Mouse (Mus musculus) midbrain, embryonic 12.5 days (tissue): ENCODE measurements around the gene Akap13. TPM values are rescaled to one million over a fixed set of nuclear protein-coding genes. Genes with fewer than 3 reads are reported as not detected.
A peak's percentile ranks its signal among the peaks of the same experiment; 100 is the strongest.
"Not testable (repeated sequence)": the region's sequence is repeated elsewhere in the genome, so short reads cannot be mapped to it uniquely, and the experiment has no call there.

ENCODE experiments used
- ATAC-seq: fragments of 200-750 bp; cut with Nextera tagmentation; 2 replicates; pipeline ENCODE4 v1.8.0; 2017; ENCODE audit warnings: low read depth, moderate TSS enrichment, moderate library complexity; ENCODE audit not compliant: low FRiP score
- H3K27ac ChIP-seq: fragments of 300-500 bp; sonication (generic); replicated peaks from 2 replicates; pipeline ENCODE4 v1.5.1; 2016; ENCODE audit warnings: mild to moderate bottlenecking
- H3K27me3 ChIP-seq: fragments of 300-500 bp; sonication (generic); 2 replicates; pipeline ENCODE4 v1.6.1; 2016; ENCODE audit warnings: mild to moderate bottlenecking
- H3K36me3 ChIP-seq: fragments of 300-500 bp; sonication (generic); 2 replicates; pipeline ENCODE4 v1.6.1; 2016
- H3K4me1 ChIP-seq: fragments of 300-500 bp; sonication (generic); 2 replicates; pipeline ENCODE4 v1.6.1; 2016
- H3K4me2 ChIP-seq: fragments of 300-500 bp; sonication (generic); replicated peaks from 2 replicates; pipeline ENCODE4 v1.6.1; 2016; ENCODE audit warnings: mild to moderate bottlenecking, moderate library complexity
- H3K4me3 ChIP-seq: fragments of 300-500 bp; sonication (generic); 2 replicates; pipeline ENCODE4 v1.5.1; 2016; ENCODE audit warnings: mild to moderate bottlenecking
- H3K9ac ChIP-seq: fragments of 300-500 bp; sonication (generic); replicated peaks from 2 replicates; pipeline ENCODE4 v1.6.1; 2016; ENCODE audit warnings: mild to moderate bottlenecking, moderate library complexity
- H3K9me3 ChIP-seq: fragments of 300-500 bp; sonication (generic); 2 replicates; pipeline ENCODE4 v1.6.1; 2016; ENCODE audit warnings: mild to moderate bottlenecking
- WGBS: fragments of 180-500 bp; shearing (Covaris S2); methylation state at CpG from one replicate; pipeline ENCODE4 v1.1.7; 2016; 5-methylcytosine and 5-hydroxymethylcytosine counted together
- microRNA-seq: library from miRNA; unstranded; fragments of <30 nt; microRNA quantifications from one replicate; pipeline ENCODE4, GENCODE M21; 2017
- polyA plus RNA-seq: library from polyadenylated mRNA; unstranded; fragments of >200 nt; fragmentation: Nextera tagmentation; extraction: Ambion mirVana; gene quantifications from 2 replicates; pipeline ENCODE4 v1.2.1, GENCODE M21; 2016

Gene Akap13
- polyA plus RNA-seq, 1 experiment from 2014 or later = 32.9 TPM

- H3K27me3 ChIP-seq, ATAC-seq, H3K4me2 ChIP-seq, H3K36me3 ChIP-seq, H3K9me3 ChIP-seq, H3K27ac ChIP-seq, H3K9ac ChIP-seq, H3K4me3 ChIP-seq, H3K4me1 ChIP-seq: not testable (repeated sequence)
- WGBS = 88% methylated on average over 13 of the region's 13 CpGs
These were observed 335.9 kb downstream of the Akap13 start for GRCm38 (mm10) chr7:75791092-75791837.

GRCm38 (mm10) chr7:75793091-75793490 lies 337.8 kb downstream of the Akap13 start:
- H3K27me3 ChIP-seq = no peaks in the 10 kb centered on the region
- peaks cover 3% of the 10 kb centered on the region; the same call in 1 of the 2 replicates for H3K4me1 ChIP-seq
- H3K4me3 ChIP-seq = no peak overlapping the region
- no peak overlapping the region for H3K4me2 ChIP-seq
- H3K9me3 ChIP-seq = no peaks in the 10 kb centered on the region
- H3K9ac ChIP-seq = no peak overlapping the region
- no peaks in the 10 kb centered on the region for H3K36me3 ChIP-seq
- no peak for ATAC-seq
- WGBS = 58% methylated on average over 2 of the region's 2 CpGs
- no peak overlapping the region for H3K27ac ChIP-seq

- H3K9ac ChIP-seq = no peak overlapping the region
- no peak overlapping the region for H3K4me2 ChIP-seq
- H3K36me3 ChIP-seq = no peaks in the 10 kb centered on the region
- no peak overlapping the region for H3K4me3 ChIP-seq
- no peaks in the 10 kb centered on the region for H3K9me3 ChIP-seq
- no peak for ATAC-seq
- no peak overlapping the region for H3K27ac ChIP-seq
- no peaks in the 10 kb centered on the region for H3K27me3 ChIP-seq
- 69% methylated on average over 3 of the region's 3 CpGs for WGBS
- H3K4me1 ChIP-seq = peaks cover 3% of the 10 kb centered on the region; the same call in 1 of the 2 replicates
These were observed 338.5 kb downstream of the Akap13 start for GRCm38 (mm10) chr7:75793654-75794335.

DNA sequence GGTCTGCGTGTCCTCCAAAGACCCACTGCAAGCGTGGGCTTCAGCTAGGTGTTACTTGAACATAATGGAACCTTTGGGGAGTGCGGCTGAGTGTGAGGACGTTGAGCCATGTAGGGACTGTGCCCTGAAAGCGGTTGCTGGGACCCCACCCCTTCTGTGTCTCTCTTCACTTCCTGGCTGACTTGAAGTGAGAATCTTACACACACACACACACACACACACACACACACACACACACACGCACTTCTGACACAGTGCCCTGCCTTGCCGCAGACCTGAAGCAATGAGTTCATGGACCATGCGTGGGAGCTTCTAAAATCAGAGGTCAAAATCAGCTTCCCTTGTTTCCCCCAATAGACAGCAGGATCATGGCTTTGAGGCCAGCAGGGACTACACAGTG lies 339.8 kb downstream of the Akap13 start:
- no peak for ATAC-seq
- peaks cover 3% of the 10 kb centered on the region; the same call in 1 of the 2 replicates for H3K4me1 ChIP-seq
- H3K27me3 ChIP-seq = no peaks in the 10 kb centered on the region
- H3K4me3 ChIP-seq = no peak overlapping the region
- WGBS = 95% methylated on average over 8 of the region's 8 CpGs
- H3K36me3 ChIP-seq = no peaks in the 10 kb centered on the region
- H3K4me2 ChIP-seq = no peak overlapping the region
- no peak overlapping the region for H3K9ac ChIP-seq
- H3K27ac ChIP-seq = no peak overlapping the region
- no peaks in the 10 kb centered on the region for H3K9me3 ChIP-seq

GRCm38 (mm10) chr7:75796474-75796873 lies 341.1 kb downstream of the Akap13 start:
- peaks cover 3% of the 10 kb centered on the region; the same call in 1 of the 2 replicates for H3K4me1 ChIP-seq
- H3K9me3 ChIP-seq = no peaks in the 10 kb centered on the region
- ATAC-seq = peak; percentile 41; the same call in 1 of the 2 replicates
- WGBS = 40% methylated on average over 9 of the region's 9 CpGs
- no peak overlapping the region for H3K4me3 ChIP-seq
- H3K9ac ChIP-seq = no peak overlapping the region
- no peak overlapping the region for H3K4me2 ChIP-seq
- H3K36me3 ChIP-seq = no peaks in the 10 kb centered on the region
- no peak overlapping the region for H3K27ac ChIP-seq
- H3K27me3 ChIP-seq = no peaks in the 10 kb centered on the region

GRCm38 (mm10) chr7:75800530-75800929 lies 345.2 kb downstream of the Akap13 start:
- no peaks in the 10 kb centered on the region for H3K36me3 ChIP-seq
- peaks cover 3% of the 10 kb centered on the region; the same call in 1 of the 2 replicates for H3K4me1 ChIP-seq
- WGBS = 80% methylated on average over 4 of the region's 4 CpGs
- ATAC-seq = no peak
- no peak overlapping the region for H3K27ac ChIP-seq
- H3K4me2 ChIP-seq = no peak overlapping the region
- no peak overlapping the region for H3K4me3 ChIP-seq
- H3K27me3 ChIP-seq = no peaks in the 10 kb centered on the region
- H3K9ac ChIP-seq = no peak overlapping the region
- no peaks in the 10 kb centered on the region for H3K9me3 ChIP-seq

DNA sequence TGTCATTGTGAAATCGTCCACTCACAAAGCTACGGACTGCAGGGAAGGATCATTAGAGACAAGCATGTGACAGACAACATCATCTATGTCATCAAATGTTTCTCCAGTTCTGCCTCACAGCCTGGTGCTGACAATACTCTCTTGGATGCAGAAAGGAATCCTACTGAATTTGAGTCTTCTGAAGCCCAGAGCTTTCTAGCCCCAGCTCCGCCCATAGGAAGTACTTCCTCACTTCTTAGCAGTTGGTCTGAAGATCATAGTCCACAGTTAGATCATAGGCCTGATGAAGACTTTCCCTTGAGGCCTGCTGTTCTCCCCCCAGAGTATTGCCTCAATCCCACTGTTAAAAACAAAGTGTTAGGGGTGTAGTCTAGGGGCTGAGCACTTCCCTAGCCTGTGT lies 345.7 kb downstream of the Akap13 start:
- 93% methylated on average over 3 of the region's 3 CpGs for WGBS
- Histone ChIP-seq H3K4me3 (no peak overlapping the region), H3K9me3 (no peaks in the 10 kb centered on the region), H3K4me2 (no peak overlapping the region), H3K36me3 (no peaks in the 10 kb centered on the region), H3K27me3 (no peaks in the 10 kb centered on the region), H3K27ac (no peak overlapping the region), H3K4me1 (peaks cover 3% of the 10 kb centered on the region; the same call in 1 of the 2 replicates), H3K9ac (no peak overlapping the region)
- no peak for ATAC-seq

GRCm38 (mm10) chr7:75801621-75802358 lies 346.5 kb downstream of the Akap13 start:
- no peak for ATAC-seq
- no peak overlapping the region for H3K27ac ChIP-seq
- no peaks in the 10 kb centered on the region for H3K9me3 ChIP-seq
- H3K9ac ChIP-seq = no peak overlapping the region
- no peak overlapping the region for H3K4me2 ChIP-seq
- 80% methylated on average over 5 of the region's 5 CpGs for WGBS
- H3K4me1 ChIP-seq = no peaks in the 10 kb centered on the region
- no peaks in the 10 kb centered on the region for H3K36me3 ChIP-seq
- no peak overlapping the region for H3K4me3 ChIP-seq
- H3K27me3 ChIP-seq = no peaks in the 10 kb centered on the region

DNA sequence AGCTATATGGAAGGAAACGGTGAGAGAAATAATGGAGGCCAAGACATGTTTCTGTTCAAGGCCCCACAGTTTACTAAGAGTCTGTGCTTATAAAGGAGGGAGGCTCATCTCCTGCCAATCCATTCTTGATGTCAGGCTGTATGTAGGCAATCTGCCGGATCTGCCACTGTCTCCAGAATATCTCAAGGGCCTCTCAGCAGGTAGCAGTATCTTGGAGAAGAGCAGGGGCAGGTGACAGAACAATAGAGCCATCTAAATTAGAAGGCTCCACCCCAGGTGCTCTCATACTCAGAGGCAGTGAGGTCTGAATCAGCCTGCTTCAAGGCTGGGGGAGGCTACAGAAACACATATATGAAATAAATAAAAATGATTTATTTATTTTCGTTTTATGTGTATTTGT lies 347.6 kb downstream of the Akap13 start:
- no peaks in the 10 kb centered on the region for H3K4me1 ChIP-seq
- no peaks in the 10 kb centered on the region for H3K9me3 ChIP-seq
- no peak overlapping the region for H3K4me3 ChIP-seq
- no peak overlapping the region for H3K4me2 ChIP-seq
- no peak for ATAC-seq
- H3K9ac ChIP-seq = no peak overlapping the region
- no peaks in the 10 kb centered on the region for H3K36me3 ChIP-seq
- H3K27me3 ChIP-seq = no peaks in the 10 kb centered on the region
- whole genome bisulfite sequencing = 79% methylated on average over 3 of the region's 3 CpGs
- H3K27ac ChIP-seq = no peak overlapping the region

Small RNA genes lying within 50 kb of the gene (microRNA-seq; reads per million reads assigned to microRNA genes)
- gene Gm23251 = not detected

Other genes with a start within 250 kb of the Akap13 start
- gene Sv2b, start 146.3 kb upstream of the Akap13 start, polyA plus RNA-seq = 2.2 and 2.7 TPM in 2 replicates